Mouse (Mus musculus) gastrocnemius, postnatal 10 days (tissue): Measurements from ENCODE around the gene Pak1ip1. TPM values are rescaled to one million over a fixed set of nuclear protein-coding genes. Genes with fewer than 3 reads are reported as not detected.

Experiments used
- DNase-seq: peaks from one replicate; pipeline ENCODE4 v3.0.0; 2021; ENCODE audit warnings: mixed read lengths
- total RNA-seq, 2 experiments: library from RNA; stranded (reverse); gene quantifications; 2 replicates each; pipeline ENCODE4 v1.2.3; 2021

Gene Pak1ip1
- total RNA-seq, 2 experiments from 2014 or later: 28.7 to 29.0 TPM

- no peak for DNase-seq
These were observed 5.4 kb downstream of the Pak1ip1 start for GRCm38 (mm10) chr13:41006244-41006643.

- no peak for DNase-seq
These were observed 7.4 kb downstream of the Pak1ip1 start for GRCm38 (mm10) chr13:41008271-41008670.

- DNase-seq: no peak
These were observed 8.1 kb downstream of the Pak1ip1 start for GRCm38 (mm10) chr13:41008946-41009345.

- peak; percentile 93 for DNase-seq
These were observed 15.2 kb downstream of the Pak1ip1 start, which contains the start of gene Tmem14c for GRCm38 (mm10) chr13:41015829-41016634. Gene Tmem14c, plus strand, starts transcription at chr13:41016292.

GRCm38 (mm10) chr13:41016797-41017405, 16.1 kb downstream of the Pak1ip1 start:
- no peak for DNase-seq

- DNase-seq: no peak
These were observed 17.0 kb downstream of the Pak1ip1 start for GRCm38 (mm10) chr13:41017832-41018231.

- DNase-seq: no peak
These were observed 17.4 kb downstream of the Pak1ip1 start for GRCm38 (mm10) chr13:41018236-41018635.

- no peak for DNase-seq
These were observed 18.2 kb downstream of the Pak1ip1 start for GRCm38 (mm10) chr13:41018756-41019591.

GRCm38 (mm10) chr13:41020494-41020893, 19.7 kb downstream of the Pak1ip1 start:
- no peak for DNase-seq

GRCm38 (mm10) chr13:41021607-41022006, 20.8 kb downstream of the Pak1ip1 start:
- no peak for DNase-seq

GRCm38 (mm10) chr13:41022099-41022498, 21.3 kb downstream of the Pak1ip1 start:
- no peak for DNase-seq

GRCm38 (mm10) chr13:41030098-41030497, 29.3 kb downstream of the Pak1ip1 start:
- no peak for DNase-seq

- no peak for DNase-seq
These were observed 41.7 kb downstream of the Pak1ip1 start for GRCm38 (mm10) chr13:41042511-41042910.

- no peak for DNase-seq
These were observed 45.1 kb downstream of the Pak1ip1 start for GRCm38 (mm10) chr13:41045901-41046300.

- DNase-seq: no peak
These were observed 46.5 kb downstream of the Pak1ip1 start for GRCm38 (mm10) chr13:41047280-41047679.

GRCm38 (mm10) chr13:41051965-41052364, 51.1 kb downstream of the Pak1ip1 start:
- DNase-seq: no peak

Other genes with a start within 250 kb of the Pak1ip1 start
- gene Gcnt2, start 141.3 kb upstream of the Pak1ip1 start, total RNA-seq: 1 to 10 TPM; 4.5 to 5.1 TPM
- gene Tmem14c, start 15.3 kb downstream of the Pak1ip1 start, total RNA-seq: 10 to 100 TPM; 65.9 to 79.8 TPM
- not detected for gene Mak, start 78.7 kb downstream of the Pak1ip1 start, total RNA-seq
- not detected for gene Gcm2, start 110.0 kb downstream of the Pak1ip1 start, total RNA-seq
- not detected for gene Sycp2l, start 113.3 kb downstream of the Pak1ip1 start, total RNA-seq
- under 1 TPM; 0.32 to 0.38 TPM for gene Elovl2, start 219.4 kb downstream of the Pak1ip1 start, total RNA-seq
- 10 to 100 TPM; 23.4 to 24.5 TPM for gene Smim13, start 248.8 kb downstream of the Pak1ip1 start, total RNA-seq